Mouse (Mus musculus) heart, embryonic 11.5 days (tissue): Measurements from ENCODE around the gene Mbtps1. TPM values are rescaled to one million over a fixed set of nuclear protein-coding genes. Genes with fewer than 3 reads are reported as not detected.

ENCODE experiments used
- ATAC-seq: fragments of 200-750 bp; cut with Nextera tagmentation; replicated peaks from 2 replicates; pipeline ENCODE4 v1.8.0; 2017; ENCODE audit warnings: moderate library complexity; ENCODE audit not compliant: insufficient number of reproducible peaks, low FRiP score, low TSS enrichment
- H3K27ac ChIP-seq: fragments of 300-500 bp; sonication (generic); 2 replicates; pipeline ENCODE4 v1.5.1; 2014; ENCODE audit warnings: mild to moderate bottlenecking, low read depth, low read length
- H3K27me3 ChIP-seq: fragments of 300-500 bp; sonication (generic); 2 replicates; pipeline ENCODE4 v1.6.1; 2014; ENCODE audit warnings: mild to moderate bottlenecking, low read length, mixed read lengths; ENCODE audit not compliant: control insufficient read depth, insufficient read depth
- H3K36me3 ChIP-seq: fragments of 300-500 bp; sonication (generic); 2 replicates; pipeline ENCODE4 v1.6.1; 2014; ENCODE audit warnings: mild to moderate bottlenecking, low read length, moderate library complexity, mixed read lengths; ENCODE audit not compliant: control insufficient read depth, insufficient read depth
- H3K4me1 ChIP-seq: fragments of 300-500 bp; sonication (generic); 2 replicates; pipeline ENCODE4 v1.6.1; 2014; ENCODE audit warnings: low read length; ENCODE audit not compliant: control insufficient read depth, insufficient read depth
- H3K4me2 ChIP-seq: fragments of 300-500 bp; sonication (generic); 2 replicates; pipeline ENCODE4 v1.6.1; 2014; ENCODE audit warnings: mild to moderate bottlenecking, moderate library complexity
- H3K4me3 ChIP-seq: fragments of 300-500 bp; sonication (generic); 2 replicates; pipeline ENCODE4 v1.5.1; 2014; ENCODE audit warnings: low read depth, low read length
- H3K9ac ChIP-seq: fragments of 300-500 bp; sonication (generic); 2 replicates; pipeline ENCODE4 v1.6.1; 2014; ENCODE audit warnings: mild to moderate bottlenecking, low read depth, low read length, moderate library complexity
- H3K9me3 ChIP-seq: fragments of 300-500 bp; sonication (generic); replicated peaks from 2 replicates; pipeline ENCODE4 v1.6.1; 2016; ENCODE audit warnings: low read length; ENCODE audit not compliant: control insufficient read depth
- WGBS: fragments of 180-500 bp; shearing (Covaris S2); extraction: QIAGEN DNeasy Blood & Tissue Kit; methylation state at CpG from one replicate; pipeline ENCODE4 v1.1.7; 2014; ENCODE audit not compliant: insufficient replicate concordance; 5-methylcytosine and 5-hydroxymethylcytosine counted together
- polyA plus RNA-seq: library from polyadenylated mRNA; unstranded; fragments of >200 nt; fragmentation: Nextera tagmentation; extraction: Ambion mirVana; gene quantifications from 2 replicates; pipeline ENCODE4 v1.2.1, GENCODE M21; 2014

Mbtps1 gene
- polyA plus RNA-seq, 1 experiment from 2014 or later = 63.6 TPM

- Histone ChIP-seq H3K36me3 (no peaks in the 10 kb centered on the region), H3K27me3 (no peaks in the 10 kb centered on the region), H3K9me3 (no peaks in the 10 kb centered on the region), H3K4me3 (no peak overlapping the region), H3K9ac (no peak overlapping the region), H3K27ac (no peak overlapping the region), H3K4me1 (0 out of 2 replicates have a peak, but pooled peaks cover 2% of the 10 kb centered on the region), H3K4me2 (no peak overlapping the region)
- ATAC-seq = no peak
- WGBS = 77% methylated on average over 11 of the region's 11 CpGs
These were observed 74.2 kb downstream of the Mbtps1 start for GRCm38 (mm10) chr8:119484145-119484896.

- no peaks in the 10 kb centered on the region for H3K27me3 ChIP-seq
- no peaks in the 10 kb centered on the region for H3K36me3 ChIP-seq
- 25% methylated on average over 5 of the region's 5 CpGs for WGBS
- H3K4me1 ChIP-seq = no peaks in the 10 kb centered on the region
- no peaks in the 10 kb centered on the region for H3K9me3 ChIP-seq
- no peak overlapping the region for H3K27ac ChIP-seq
- H3K4me3 ChIP-seq = no peak overlapping the region
- no peak for ATAC-seq
- H3K4me2 ChIP-seq = no peak overlapping the region
- H3K9ac ChIP-seq = no peak overlapping the region
These were observed 79.9 kb downstream of the Mbtps1 start for GRCm38 (mm10) chr8:119478684-119479083.

- Histone ChIP-seq H3K4me3 (no peak overlapping the region), H3K9me3 (no peaks in the 10 kb centered on the region), H3K27me3 (peaks cover 27% of the 10 kb centered on the region), H3K4me1 (peaks cover 17% of the 10 kb centered on the region), H3K27ac (no peak overlapping the region), H3K4me2 (no peak overlapping the region), H3K36me3 (no peaks in the 10 kb centered on the region), H3K9ac (no peak overlapping the region)
- WGBS = 86% methylated on average over 8 of the region's 8 CpGs
- ATAC-seq = no peak
These were observed 90.4 kb downstream of the Mbtps1 start for GRCm38 (mm10) chr8:119468091-119468490.

- ATAC-seq = no peak
- Histone ChIP-seq H3K27ac (no peak overlapping the region), H3K36me3 (no peaks in the 10 kb centered on the region), H3K4me3 (no peak overlapping the region), H3K4me1 (peaks cover 17% of the 10 kb centered on the region), H3K9me3 (no peaks in the 10 kb centered on the region), H3K27me3 (peaks cover 32% of the 10 kb centered on the region), H3K9ac (no peak overlapping the region), H3K4me2 (no peak overlapping the region)
- 79% methylated on average over 10 of the region's 10 CpGs for WGBS
These were observed 91.7 kb downstream of the Mbtps1 start for GRCm38 (mm10) chr8:119466794-119467193.

- Histone ChIP-seq H3K4me3 (no peak overlapping the region), H3K36me3 (no peaks in the 10 kb centered on the region), H3K27ac (no peak overlapping the region), H3K9me3 (no peaks in the 10 kb centered on the region), H3K27me3 (peaks cover 38% of the 10 kb centered on the region), H3K4me1 (peaks cover 17% of the 10 kb centered on the region), H3K4me2 (peak overlapping the region; percentile 23), H3K9ac (no peak overlapping the region)
- no peak for ATAC-seq
- 2% methylated on average over 18 of the region's 18 CpGs for WGBS
These were observed 92.4 kb downstream of the Mbtps1 start for GRCm38 (mm10) chr8:119466105-119466504.

- Histone ChIP-seq H3K4me3 (no peak overlapping the region), H3K4me2 (no peak overlapping the region), H3K9ac (no peak overlapping the region), H3K9me3 (no peaks in the 10 kb centered on the region), H3K4me1 (peaks cover 22% of the 10 kb centered on the region), H3K27ac (no peak overlapping the region), H3K27me3 (peaks cover 38% of the 10 kb centered on the region), H3K36me3 (no peaks in the 10 kb centered on the region)
- 56% methylated on average over 7 of the region's 7 CpGs for WGBS
- ATAC-seq = no peak
These were observed 94.8 kb downstream of the Mbtps1 start for GRCm38 (mm10) chr8:119463709-119464108.

- Histone ChIP-seq H3K9me3 (no peaks in the 10 kb centered on the region), H3K4me2 (no peak overlapping the region), H3K36me3 (no peaks in the 10 kb centered on the region), H3K27ac (no peak overlapping the region), H3K4me3 (no peak overlapping the region), H3K27me3 (peaks cover 31% of the 10 kb centered on the region), H3K9ac (no peak overlapping the region), H3K4me1 (peaks cover 19% of the 10 kb centered on the region)
- no peak for ATAC-seq
- 73% methylated on average over 9 of the region's 9 CpGs for WGBS
These were observed 97.2 kb downstream of the Mbtps1 start for GRCm38 (mm10) chr8:119461356-119461755.

GRCm38 (mm10) chr8:119459724-119460123, 98.8 kb downstream of the Mbtps1 start:
- peaks cover 23% of the 10 kb centered on the region for H3K27me3 ChIP-seq
- H3K27ac ChIP-seq = no peak overlapping the region
- no peaks in the 10 kb centered on the region for H3K9me3 ChIP-seq
- 25% methylated on average over 16 of the region's 16 CpGs for WGBS
- H3K4me1 ChIP-seq = peaks cover 9% of the 10 kb centered on the region
- no peak overlapping the region for H3K9ac ChIP-seq
- H3K4me2 ChIP-seq = peak overlapping the region; percentile 43
- no peak overlapping the region for H3K4me3 ChIP-seq
- no peak for ATAC-seq
- H3K36me3 ChIP-seq = no peaks in the 10 kb centered on the region
